Comparison of ENCODE assay signal across 8 mouse cellular contexts in genomic region chr12:54316980-54317471, GRCm38 (mm10).
DNase-seq lines count a peak whose midpoint lies in the region; ATAC-seq and TF ChIP-seq lines count a peak whose summit lies in the region.

No protein-coding gene starts in this region.

- no peak for TF ChIP-seq POLR2A in MEL (IDR thresholded peaks at IDR 0.05; ENCODE audit: control insufficient read depth in 1 of 2, insufficient read depth in 1 of 2, low read depth in 1 of 2, low read length in 2 of 2, poor library complexity in 1 of 2)

- intact Hi-C loops in left cerebral cortex, postnatal 25 days (cut with DNase I) = no loop called here

- H3K27me3 ChIP-seq in MEL (ENCODE audit: control insufficient read depth in 1 of 2, insufficient read depth in 2 of 2, low read length in 2 of 2) = no peaks in the 10 kb centered on the region
- H3K27me3 ChIP-seq in heart, embryonic 11.5 days (ENCODE audit: control insufficient read depth, insufficient read depth, low read length) = peaks cover 6% of the 10 kb centered on the region; the same call in 1 of the 2 replicates
- peaks cover 3% of the 10 kb centered on the region for H3K27me3 ChIP-seq in limb, embryonic 15.5 days

- H3K4me3 ChIP-seq in MEL (ENCODE audit: control insufficient read depth in 1 of 2, insufficient read depth in 1 of 2, low read depth in 2 of 2, low read length in 2 of 2) = peak overlapping the region in 1 of 2 experiments; percentile 23; a peak in 1 of 4 replicates
- peak overlapping the region; percentile 30 for H3K4me3 ChIP-seq in heart, embryonic 11.5 days (ENCODE audit: low read depth, low read length)
- peak overlapping the region; percentile 12 for H3K4me3 ChIP-seq in limb, embryonic 15.5 days

- peak; percentile 58 for DNase-seq in CD4-positive, CD25-positive, alpha-beta regulatory T cell, adult 2 months (ENCODE audit: low read depth, low spot score)
- peak; percentile 51 for DNase-seq in MEL (ENCODE audit: low read depth, low spot score)
- DNase-seq in retina, embryonic 14.5 days (ENCODE audit: low spot score) = peak; percentile 22
- no peak for DNase-seq in layer of hippocampus, postnatal 10 days (ENCODE audit: low spot score in 2 of 2)
- no peak for DNase-seq in spleen, postnatal 36 days (ENCODE audit: low spot score in 2 of 2)
- no peak for DNase-seq in left cerebral cortex, postnatal 25 days (ENCODE audit: low spot score in 2 of 2)

- 1% methylated on average over 16 of the region's 16 CpGs for WGBS in heart, embryonic 11.5 days (ENCODE audit: insufficient replicate concordance)
- WGBS in limb, embryonic 15.5 days = under 1% methylated on average over 16 of the region's 16 CpGs

- no peak for TF ChIP-seq EP300 in MEL (IDR thresholded peaks at IDR 0.05; ENCODE audit: low read depth in 1 of 2, low read length in 2 of 2)

- peaks cover 7 to 16% of the 10 kb centered on the region in 2 experiments for H3K4me1 ChIP-seq in MEL (ENCODE audit: control insufficient read depth in 1 of 2, insufficient read depth in 2 of 2, low read length in 2 of 2)
- peaks cover 11% of the 10 kb centered on the region; the same call in 1 of the 2 replicates for H3K4me1 ChIP-seq in heart, embryonic 11.5 days (ENCODE audit: control insufficient read depth, insufficient read depth, low read length)
- peaks cover 18% of the 10 kb centered on the region for H3K4me1 ChIP-seq in limb, embryonic 15.5 days

- H3K79me2 ChIP-seq in MEL (ENCODE audit: control insufficient read depth, insufficient read depth, low read length, poor library complexity) = no peaks in the 10 kb centered on the region

- TF ChIP-seq CTCF in MEL (IDR thresholded peaks at IDR 0.05 in 2 of 3, conservative IDR thresholded peaks at IDR 0.05 in 1 of 3; ENCODE audit: control insufficient read depth in 1 of 3, insufficient read depth in 1 of 3, low read depth in 2 of 3, low read length in 3 of 3, poor library complexity in 1 of 3, severe bottlenecking in 1 of 3) = no peak; a peak in 1 of 6 replicates

- peak overlapping the region; percentile 67 for H3K4me2 ChIP-seq in heart, embryonic 11.5 days
- peak overlapping the region; percentile 43 for H3K4me2 ChIP-seq in limb, embryonic 15.5 days

- H3K36me3 ChIP-seq in MEL (ENCODE audit: control insufficient read depth in 1 of 2, insufficient read depth in 2 of 2, low read length in 2 of 2) = peaks cover 0 to 2% of the 10 kb centered on the region in 2 experiments; a peak in 2 of 4 replicates
- no peaks in the 10 kb centered on the region for H3K36me3 ChIP-seq in heart, embryonic 11.5 days (ENCODE audit: control insufficient read depth, insufficient read depth, low read length)
- no peaks in the 10 kb centered on the region for H3K36me3 ChIP-seq in limb, embryonic 15.5 days

- no peaks in the 10 kb centered on the region for H3K9me3 ChIP-seq in MEL (replicated peaks; ENCODE audit: insufficient read depth, low read length)
- no peaks in the 10 kb centered on the region for H3K9me3 ChIP-seq in heart, embryonic 11.5 days (replicated peaks; ENCODE audit: control insufficient read depth, low read length)
- H3K9me3 ChIP-seq in limb, embryonic 15.5 days = no peaks in the 10 kb centered on the region

- no peak for TF ChIP-seq RAD21 in MEL (IDR thresholded peaks at IDR 0.05; ENCODE audit: low read depth, low read length)

- no peak overlapping the region for H3K27ac ChIP-seq in MEL (ENCODE audit: control insufficient read depth, low read depth, low read length)
- H3K27ac ChIP-seq in heart, embryonic 11.5 days (ENCODE audit: low read depth, low read length) = no peak overlapping the region
- H3K27ac ChIP-seq in limb, embryonic 15.5 days = no peak overlapping the region

- H3K9ac ChIP-seq in MEL (ENCODE audit: control insufficient read depth, low read depth, low read length, poor library complexity, severe bottlenecking) = no peak overlapping the region
- H3K9ac ChIP-seq in heart, embryonic 11.5 days (ENCODE audit: low read depth, low read length) = 0 out of 2 replicates have a peak overlapping the region, but pooled peaks have one; percentile 39
- no peak overlapping the region for H3K9ac ChIP-seq in limb, embryonic 15.5 days

- ATAC-seq in heart, embryonic 11.5 days (replicated peaks; ENCODE audit: insufficient number of reproducible peaks, low FRiP score, low TSS enrichment) = 0 out of 2 replicates have a peak, but pooled peaks have one; percentile 55
- peak; percentile 84 for ATAC-seq in limb, embryonic 15.5 days (ENCODE audit: insufficient number of reproducible peaks, low FRiP score, low TSS enrichment, low read depth)

TF ChIP-seq in MEL, 35 proteins besides CTCF, POLR2A, EP300 and RAD21:
- TF ChIP-seq TAL1 (IDR thresholded peaks at IDR 0.05; ENCODE audit: low read length) (no peak), BHLHE40 (IDR thresholded peaks at IDR 0.05; ENCODE audit: borderline replicate concordance, low read depth, low read length) (peak; percentile 91; the same call in 1 of the 2 replicates), MAX (IDR thresholded peaks at IDR 0.05; ENCODE audit: low read length) (0 out of 2 replicates have a peak, but pooled peaks have one; percentile 16), ZC3H11A (IDR thresholded peaks at IDR 0.05; ENCODE audit: low read depth, low read length) (0 out of 2 replicates have a peak, but pooled peaks have one; percentile 0), JUND (IDR thresholded peaks at IDR 0.05; ENCODE audit: low read depth, low read length) (no peak), MXI1 (IDR thresholded peaks at IDR 0.05; ENCODE audit: low read depth, low read length) (peak; percentile 20; the same call in 1 of the 2 replicates), MEF2A (IDR thresholded peaks at IDR 0.05; ENCODE audit: extremely low read depth, insufficient replicate concordance, low read depth, low read length, poor library complexity, severe bottlenecking) (no peak), CHD2 (IDR thresholded peaks at IDR 0.05; ENCODE audit: low read length) (no peak), POLR2AphosphoS2 (IDR thresholded peaks at IDR 0.05; ENCODE audit: low read length) (no peak), E2F4 (IDR thresholded peaks at IDR 0.05; ENCODE audit: borderline replicate concordance, low read depth, low read length) (no peak), USF1 (IDR thresholded peaks at IDR 0.05; ENCODE audit: low read depth, low read length) (no peak), TBP (IDR thresholded peaks at IDR 0.05; ENCODE audit: low read depth, low read length) (no peak), UBTF (IDR thresholded peaks at IDR 0.05; ENCODE audit: borderline replicate concordance, insufficient read depth, low read depth, low read length) (no peak), NELFE (IDR thresholded peaks at IDR 0.05; ENCODE audit: low read depth, low read length) (no peak), ELF1 (IDR thresholded peaks at IDR 0.05; ENCODE audit: low read depth, low read length) (no peak)

Comparison
In these comparisons a context has a peak if more than half of its experiments do, and no peak if none do; other contexts are left out.
1. DNase-seq: peak in CD4-positive, CD25-positive, alpha-beta regulatory T cell, adult 2 months (single experiment), MEL (single experiment) and retina, embryonic 14.5 days (single experiment); none in layer of hippocampus, postnatal 10 days (0 of 2), spleen, postnatal 36 days (0 of 2) and left cerebral cortex, postnatal 25 days (0 of 2).